ENCODE assay signal across 16 mouse cellular contexts in the genomic region with DNA sequence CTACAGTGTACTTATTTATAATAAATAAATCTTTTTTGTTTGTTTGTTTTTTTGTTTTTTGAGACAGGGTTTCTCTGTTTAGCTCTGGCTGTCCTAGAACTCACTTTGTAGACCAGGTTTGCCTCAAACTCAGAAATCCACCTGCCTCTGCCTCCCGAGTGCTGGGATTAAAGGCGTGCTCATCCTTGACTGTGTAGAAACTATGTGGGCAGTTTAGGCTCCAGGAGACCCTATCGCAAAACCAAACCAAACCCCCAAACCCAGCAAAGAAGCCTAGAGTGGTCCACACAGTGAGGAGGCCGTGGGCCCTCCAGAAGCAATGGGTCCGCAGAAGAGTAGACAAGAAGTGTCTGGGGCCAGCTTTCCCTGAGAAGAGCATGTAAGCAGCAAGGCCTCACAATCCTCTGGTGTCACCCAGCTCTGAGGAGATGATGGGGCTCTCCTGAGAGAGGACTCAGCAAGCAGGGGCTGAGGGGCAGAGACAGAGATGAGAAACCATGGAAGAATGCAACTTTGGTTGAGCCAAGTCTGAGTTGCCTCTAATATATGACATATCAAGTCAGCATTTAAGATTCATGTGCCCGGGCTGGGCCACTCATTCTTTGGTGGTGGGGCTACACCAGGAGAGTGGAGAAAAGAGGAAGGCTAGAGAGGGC. TPM values are rescaled to one million over a fixed set of nuclear protein-coding genes. Genes with fewer than 3 reads are reported as not detected.
DNase-seq lines count a peak whose midpoint lies in the region; ATAC-seq and TF ChIP-seq lines count a peak whose summit lies in the region.
"Had no signal": no experiment of that assay in that cellular context is flagged by ENCODE, and none has a peak within 500 bp of the region (broad histone marks: within the 10 kb centered on the region; RNA-seq: fewer than 3 reads in every experiment).

No protein-coding gene starts in this region.

- H3K9me3 ChIP-seq in midbrain, embryonic 10.5 days (replicated peaks) = no peaks in the 10 kb centered on the region
- no peaks in the 10 kb centered on the region for H3K9me3 ChIP-seq in midbrain, embryonic 14.5 days (ENCODE audit: control insufficient read depth, low read length)
- H3K9me3 ChIP-seq in limb, embryonic 10.5 days (replicated peaks) = no peaks in the 10 kb centered on the region
- no peaks in the 10 kb centered on the region for H3K9me3 ChIP-seq in stomach, embryonic 15.5 days
- H3K9me3 ChIP-seq: lung, embryonic 15.5 days had no signal

- intact Hi-C loops in gastrocnemius, adult 2 months (cut with DNase I) = no loop called here

- 0 out of 2 replicates have a peak overlapping the region, but pooled peaks have one; percentile 38 for H3K27ac ChIP-seq in gastrocnemius, adult 2 months
- peak overlapping the region; percentile 49 for H3K27ac ChIP-seq in midbrain, embryonic 10.5 days (replicated peaks)
- H3K27ac ChIP-seq in midbrain, embryonic 14.5 days (replicated peaks; ENCODE audit: low read depth, low read length) = no peak overlapping the region
- peak overlapping the region; percentile 61 for H3K27ac ChIP-seq in limb, embryonic 10.5 days
- peak overlapping the region; percentile 36; the same call in 1 of the 2 replicates for H3K27ac ChIP-seq in stomach, embryonic 15.5 days
- H3K27ac ChIP-seq: hindbrain, embryonic 14.5 days; lung, embryonic 15.5 days had no signal

- no peaks in the 10 kb centered on the region for H3K36me3 ChIP-seq in midbrain, embryonic 10.5 days
- no peaks in the 10 kb centered on the region for H3K36me3 ChIP-seq in midbrain, embryonic 14.5 days (ENCODE audit: control insufficient read depth, insufficient read depth, low read length)
- no peaks in the 10 kb centered on the region for H3K36me3 ChIP-seq in limb, embryonic 10.5 days
- no peaks in the 10 kb centered on the region for H3K36me3 ChIP-seq in stomach, embryonic 15.5 days
- H3K36me3 ChIP-seq: lung, embryonic 15.5 days had no signal

- H3K4me1 ChIP-seq in midbrain, embryonic 10.5 days = peaks cover 56% of the 10 kb centered on the region
- H3K4me1 ChIP-seq in midbrain, embryonic 14.5 days (ENCODE audit: control insufficient read depth, insufficient read depth, low read length) = peaks cover 5% of the 10 kb centered on the region; the same call in 1 of the 2 replicates
- H3K4me1 ChIP-seq in limb, embryonic 10.5 days = peaks cover 38% of the 10 kb centered on the region
- peaks cover 19% of the 10 kb centered on the region for H3K4me1 ChIP-seq in stomach, embryonic 15.5 days

- no peak overlapping the region for H3K4me2 ChIP-seq in midbrain, embryonic 14.5 days (ENCODE audit: low read length)
- H3K4me2 ChIP-seq in stomach, embryonic 15.5 days = no peak overlapping the region
- H3K4me2 ChIP-seq: hindbrain, embryonic 14.5 days; lung, embryonic 15.5 days had no signal

- no peak for ATAC-seq in midbrain, embryonic 14.5 days (ENCODE audit: low FRiP score, low TSS enrichment)
- no peak for ATAC-seq in stomach, embryonic 15.5 days (ENCODE audit: insufficient read depth, low FRiP score, low read depth)
- ATAC-seq: forebrain, embryonic 14.5 days had no signal

- TF ChIP-seq CTCF in gastrocnemius, adult 2 months (IDR thresholded peaks at IDR 0.05) = no peak

- DNase-seq in gastrocnemius, adult 2 months = no peak
- DNase-seq in gastrocnemius, adult 8-10 months (ENCODE audit: low spot score in 2 of 2) = no peak
- no peak for DNase-seq in midbrain, embryonic 10.5 days (ENCODE audit: low spot score)
- DNase-seq in midbrain, embryonic 14.5 days = no peak
- no peak for DNase-seq in limb, embryonic 10.5 days (ENCODE audit: low spot score)
- no peak for DNase-seq in kidney, adult 11 months
- no peak for DNase-seq in left cerebral cortex, adult 11 months (ENCODE audit: low spot score)
- DNase-seq: gastrocnemius, postnatal 36 days; kidney, postnatal 14 days had no signal

- H3K9ac ChIP-seq in midbrain, embryonic 14.5 days (replicated peaks; ENCODE audit: low read length) = no peak overlapping the region
- H3K9ac ChIP-seq in stomach, embryonic 15.5 days = no peak overlapping the region
- H3K9ac ChIP-seq: lung, embryonic 15.5 days had no signal

- peaks cover 50% of the 10 kb centered on the region for H3K27me3 ChIP-seq in midbrain, embryonic 10.5 days (ENCODE audit: low read depth, poor library complexity, severe bottlenecking)
- 0 out of 2 replicates have a peak, but pooled peaks cover 5% of the 10 kb centered on the region for H3K27me3 ChIP-seq in midbrain, embryonic 14.5 days (ENCODE audit: control insufficient read depth, insufficient read depth, low read length)
- peaks cover 27% of the 10 kb centered on the region for H3K27me3 ChIP-seq in limb, embryonic 10.5 days (ENCODE audit: low read depth, poor library complexity, severe bottlenecking)
- no peaks in the 10 kb centered on the region for H3K27me3 ChIP-seq in stomach, embryonic 15.5 days (replicated peaks)

- 93% methylated on average over 6 of the region's 6 CpGs for WGBS in midbrain, embryonic 10.5 days
- WGBS in midbrain, embryonic 14.5 days = 93% methylated on average over 6 of the region's 6 CpGs
- WGBS in limb, embryonic 10.5 days = 90% methylated on average over 6 of the region's 6 CpGs
- 88% methylated on average over 6 of the region's 6 CpGs for WGBS in stomach, embryonic 15.5 days

- no peak overlapping the region for H3K4me3 ChIP-seq in gastrocnemius, adult 2 months
- H3K4me3 ChIP-seq in midbrain, embryonic 10.5 days = 0 out of 2 replicates have a peak overlapping the region, but pooled peaks have one; percentile 1
- H3K4me3 ChIP-seq in midbrain, embryonic 14.5 days (replicated peaks; ENCODE audit: low read depth, low read length) = no peak overlapping the region
- no peak overlapping the region for H3K4me3 ChIP-seq in limb, embryonic 10.5 days
- H3K4me3 ChIP-seq in stomach, embryonic 15.5 days (replicated peaks) = no peak overlapping the region
- H3K4me3 ChIP-seq: lung, embryonic 15.5 days had no signal

RNA-seq across cellular contexts. Expression of a gene that starts 3.2 kb away (rescaled TPM):
- total RNA-seq in gastrocnemius, adult 2 months (2021) = 10 to 100 TPM in 1 of 2 experiments, 1 to 10 TPM in 1; 7.1 to 14.0 TPM
- total RNA-seq in gastrocnemius, adult 8-10 months (2022) = 10 to 100 TPM in 1 of 4 experiments, 1 to 10 TPM in 3; 8.0 to 10.5 (median 8.8) TPM
- polyA plus RNA-seq in midbrain, embryonic 10.5 days (2016; fragmentation: Nextera tagmentation; extraction: Ambion mirVana) = 38.9 and 41.5 TPM in 2 replicates
- 40.0 and 41.9 TPM in 2 replicates for polyA plus RNA-seq in midbrain, embryonic 14.5 days (2014; fragmentation: Nextera tagmentation; extraction: Ambion mirVana)
- polyA plus RNA-seq in limb, embryonic 10.5 days (2016; fragmentation: Nextera tagmentation; extraction: Ambion mirVana) = 33.2 and 40.1 TPM in 2 replicates
- 29.6 and 29.8 TPM in 2 replicates for polyA plus RNA-seq in stomach, embryonic 15.5 days (2015; fragmentation: Nextera tagmentation; extraction: Ambion mirVana)

RNA-seq across cellular contexts. Expression of a gene that starts 29.7 kb away (rescaled TPM):
- not detected for total RNA-seq in gastrocnemius, adult 2 months (2021)
- total RNA-seq in gastrocnemius, adult 8-10 months (2022) = not detected
- 0.10 TPM in 1 of 2 replicates, not detected in the other for polyA plus RNA-seq in midbrain, embryonic 10.5 days (2016; fragmentation: Nextera tagmentation; extraction: Ambion mirVana)
- polyA plus RNA-seq in midbrain, embryonic 14.5 days (2014; fragmentation: Nextera tagmentation; extraction: Ambion mirVana) = not detected in 2 replicates
- not detected in 2 replicates for polyA plus RNA-seq in limb, embryonic 10.5 days (2016; fragmentation: Nextera tagmentation; extraction: Ambion mirVana)
- polyA plus RNA-seq in stomach, embryonic 15.5 days (2015; fragmentation: Nextera tagmentation; extraction: Ambion mirVana) = not detected in 2 replicates
- total RNA-seq: adrenal gland, adult 18-20 months; gastrocnemius, postnatal 36 days; left cerebral cortex, adult 8-10 months had no signal
- polyA plus RNA-seq: forebrain, embryonic 14.5 days; hindbrain, embryonic 14.5 days; lung, embryonic 15.5 days; stomach, embryonic 14.5 days had no signal

RNA-seq across cellular contexts. Expression of a gene that starts 33.2 kb away (rescaled TPM):
- total RNA-seq in gastrocnemius, adult 2 months (2021) = not detected
- not detected for total RNA-seq in gastrocnemius, adult 8-10 months (2022)
- polyA plus RNA-seq in midbrain, embryonic 10.5 days (2016; fragmentation: Nextera tagmentation; extraction: Ambion mirVana) = not detected in 2 replicates
- polyA plus RNA-seq in midbrain, embryonic 14.5 days (2014; fragmentation: Nextera tagmentation; extraction: Ambion mirVana) = not detected in 2 replicates
- polyA plus RNA-seq in limb, embryonic 10.5 days (2016; fragmentation: Nextera tagmentation; extraction: Ambion mirVana) = not detected in 2 replicates
- polyA plus RNA-seq in stomach, embryonic 15.5 days (2015; fragmentation: Nextera tagmentation; extraction: Ambion mirVana) = not detected in 2 replicates
- total RNA-seq: gastrocnemius, postnatal 36 days; left cerebral cortex, adult 8-10 months had no signal
- polyA plus RNA-seq: forebrain, embryonic 14.5 days; hindbrain, embryonic 14.5 days; lung, embryonic 15.5 days; stomach, embryonic 14.5 days had no signal

RNA-seq across cellular contexts. Expression of a gene that starts 37.5 kb away (rescaled TPM):
- under 1 TPM; 0.36 to 0.53 TPM for total RNA-seq in gastrocnemius, adult 2 months (2021)
- total RNA-seq in gastrocnemius, adult 8-10 months (2022) = under 1 TPM; 0.41 to 0.60 (median 0.52) TPM
- 0.04 TPM in 1 of 2 replicates, not detected in the other for polyA plus RNA-seq in midbrain, embryonic 10.5 days (2016; fragmentation: Nextera tagmentation; extraction: Ambion mirVana)
- 0.08 TPM in 1 of 2 replicates, not detected in the other for polyA plus RNA-seq in midbrain, embryonic 14.5 days (2014; fragmentation: Nextera tagmentation; extraction: Ambion mirVana)
- polyA plus RNA-seq in limb, embryonic 10.5 days (2016; fragmentation: Nextera tagmentation; extraction: Ambion mirVana) = 0.11 TPM in 1 of 2 replicates, not detected in the other
- polyA plus RNA-seq in stomach, embryonic 15.5 days (2015; fragmentation: Nextera tagmentation; extraction: Ambion mirVana) = 0.05 TPM in 1 of 2 replicates, not detected in the other
- polyA plus RNA-seq: forebrain, embryonic 14.5 days; stomach, embryonic 14.5 days had no signal

RNA-seq across cellular contexts. Expression of a gene that starts 44.2 kb away (rescaled TPM):
- not detected for total RNA-seq in gastrocnemius, adult 2 months (2021)
- total RNA-seq in gastrocnemius, adult 8-10 months (2022) = not detected
- 2.5 and 3.1 TPM in 2 replicates for polyA plus RNA-seq in midbrain, embryonic 10.5 days (2016; fragmentation: Nextera tagmentation; extraction: Ambion mirVana)
- polyA plus RNA-seq in midbrain, embryonic 14.5 days (2014; fragmentation: Nextera tagmentation; extraction: Ambion mirVana) = 0.74 and 0.96 TPM in 2 replicates
- polyA plus RNA-seq in limb, embryonic 10.5 days (2016; fragmentation: Nextera tagmentation; extraction: Ambion mirVana) = not detected in 2 replicates
- polyA plus RNA-seq in stomach, embryonic 15.5 days (2015; fragmentation: Nextera tagmentation; extraction: Ambion mirVana) = not detected in 2 replicates
- total RNA-seq: adrenal gland, adult 18-20 months; gastrocnemius, postnatal 36 days had no signal
- polyA plus RNA-seq: hindbrain, embryonic 14.5 days; lung, embryonic 15.5 days; stomach, embryonic 14.5 days had no signal
